Mouse (Mus musculus) embryonic fibroblast, embryonic 13.5 days (primary cell): ENCODE results near the gene Brms1l.

Experiments
- CTCF ChIP-seq: IDR thresholded peaks from 2 replicates; pipeline ENCODE4 v1.5.1; 2011; ENCODE audit warnings: mild to moderate bottlenecking, control low read depth, low read length, moderate library complexity, borderline replicate concordance; ENCODE audit not compliant: insufficient read depth
- POLR2A ChIP-seq: IDR thresholded peaks from 2 replicates; pipeline ENCODE4 v1.6.1; 2011; ENCODE audit warnings: low read depth, mild to moderate bottlenecking, control low read depth, low read length, moderate library complexity

GRCm38 (mm10) chr12:55805035-55805434, 31.1 kb upstream of the Brms1l start:
- no peak for TF ChIP-seq POLR2A
- no peak for TF ChIP-seq CTCF
